Mouse (Mus musculus): ENCODE data around the gene Lrp1. TPM values are rescaled to one million over a fixed set of nuclear protein-coding genes. Genes with fewer than 3 reads are reported as not detected.
"Not testable (repeated sequence)": the region's sequence is repeated elsewhere in the genome, so short reads cannot be mapped to it uniquely, and the experiment has no call there.

The Lrp1 gene
- total RNA-seq (2022): 10 to 100 TPM; 25.5 to 45.5 (median 36.3) TPM

- no peak for DNase-seq (ENCODE audit: low spot score in 2 of 2)
These were observed at the start of gene Lrp1 for GRCm38 (mm10) chr10:127620406-127621190. Lrp1 (minus strand) TSS chr10:127621148.

GRCm38 (mm10) chr10:127670185-127670584, 49.2 kb upstream of the Lrp1 start:
- no peak for DNase-seq (ENCODE audit: low spot score in 2 of 2)

- no peak for DNase-seq (ENCODE audit: low spot score in 2 of 2)
These were observed 48.2 kb upstream of the Lrp1 start for GRCm38 (mm10) chr10:127669170-127669569.

DNA sequence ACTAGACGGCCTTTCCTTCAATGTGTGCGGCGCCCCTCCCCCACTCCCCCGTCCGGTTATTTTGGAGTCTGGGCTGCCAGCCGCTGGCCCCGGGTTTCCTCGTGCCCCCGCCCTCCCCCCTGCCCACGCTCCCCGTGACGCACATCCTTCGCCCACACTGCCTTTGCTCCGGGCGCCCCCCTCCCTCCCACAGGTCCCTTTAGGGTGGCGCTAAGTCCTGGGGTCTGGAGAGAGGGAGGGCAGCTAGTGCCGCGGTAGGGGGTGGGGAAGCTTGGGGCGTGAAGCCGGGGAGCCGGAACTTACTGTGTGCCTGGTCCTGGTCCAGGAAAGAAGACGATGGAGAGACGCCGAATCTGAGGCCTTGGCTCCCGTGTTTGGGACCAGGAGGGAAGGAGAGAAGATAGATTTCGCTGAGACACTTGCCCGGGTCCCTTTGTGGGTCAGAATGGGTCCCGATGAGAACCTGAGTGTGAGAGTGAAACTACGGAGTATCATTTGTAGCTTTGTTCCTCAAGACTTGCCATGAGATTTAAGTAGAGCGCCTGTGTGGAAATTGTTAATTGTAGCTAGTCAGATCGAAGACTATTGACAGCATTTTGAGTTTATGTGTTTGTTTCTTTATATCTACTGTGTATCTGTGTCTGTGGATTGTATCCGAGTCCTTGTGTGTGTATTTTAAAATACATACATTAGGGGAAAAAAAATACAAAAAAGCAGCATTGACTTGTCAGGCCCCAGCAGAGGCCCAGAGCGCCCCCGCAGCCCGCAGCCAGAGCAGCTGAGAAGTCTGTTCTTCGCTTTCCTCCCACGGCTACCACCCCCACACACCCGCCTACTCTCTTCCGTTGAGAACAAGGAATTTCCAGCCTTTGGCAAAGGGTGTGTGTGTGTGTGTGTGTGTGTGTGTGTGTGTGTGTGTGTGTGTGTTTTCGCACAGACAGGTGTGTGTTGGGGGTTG, 47.4 kb upstream of the Lrp1 start, which contains the start of gene Nab2:
Gene Nab2 (minus strand): TSS at position 476 of the 958 bp plus-strand sequence.
- DNase-seq (ENCODE audit: low spot score in 2 of 2): peak; percentile 70 to 77

DNA sequence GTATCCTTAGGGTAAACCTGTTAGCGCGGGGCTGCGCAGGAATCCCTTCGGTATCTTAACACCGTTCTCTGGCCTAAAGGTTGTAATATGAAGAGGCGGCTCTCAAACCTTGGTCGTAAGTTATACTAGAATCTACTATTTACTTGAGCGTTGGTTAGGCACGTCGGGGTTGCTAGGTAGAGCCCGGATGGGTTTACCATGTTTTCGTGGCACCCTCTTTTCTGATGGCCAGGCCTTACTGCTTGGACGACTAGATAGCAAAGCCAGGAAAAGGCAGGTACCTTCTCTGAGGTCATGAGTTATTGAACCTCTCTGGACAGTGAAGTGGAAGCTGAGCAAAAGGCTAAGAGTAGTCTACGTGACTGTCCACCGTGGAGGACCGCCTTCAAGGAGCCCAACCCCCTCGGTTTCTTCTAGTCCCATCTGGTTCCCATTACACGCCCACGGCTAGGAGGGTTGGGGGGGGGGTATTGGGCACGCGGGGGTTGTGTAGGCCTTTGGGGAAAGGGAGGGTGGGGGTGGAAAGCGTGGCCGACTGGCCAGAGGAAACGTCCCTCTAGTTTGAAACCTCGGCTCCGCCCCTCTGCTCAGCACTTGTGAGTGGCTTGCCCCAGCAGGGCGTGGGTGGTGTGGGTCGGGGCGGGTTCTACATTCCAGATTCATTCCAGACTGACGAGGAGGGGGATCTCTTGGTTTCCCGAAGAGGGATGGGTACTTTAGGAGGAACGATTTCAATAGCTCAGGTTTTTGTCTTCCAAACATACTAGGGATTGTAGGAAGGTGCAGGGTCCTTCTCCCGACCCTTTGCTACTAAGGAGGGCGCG, 46.5 kb upstream of the Lrp1 start:
- peak; percentile 80 to 90 for DNase-seq (ENCODE audit: low spot score in 2 of 2)

- DNase-seq (ENCODE audit: low spot score in 2 of 2): peak; percentile 69 to 84
These were observed 45.7 kb upstream of the Lrp1 start, which contains the start of gene Nemp1 for GRCm38 (mm10) chr10:127666501-127667268. Nemp1 (plus strand) TSS chr10:127666901.

DNA sequence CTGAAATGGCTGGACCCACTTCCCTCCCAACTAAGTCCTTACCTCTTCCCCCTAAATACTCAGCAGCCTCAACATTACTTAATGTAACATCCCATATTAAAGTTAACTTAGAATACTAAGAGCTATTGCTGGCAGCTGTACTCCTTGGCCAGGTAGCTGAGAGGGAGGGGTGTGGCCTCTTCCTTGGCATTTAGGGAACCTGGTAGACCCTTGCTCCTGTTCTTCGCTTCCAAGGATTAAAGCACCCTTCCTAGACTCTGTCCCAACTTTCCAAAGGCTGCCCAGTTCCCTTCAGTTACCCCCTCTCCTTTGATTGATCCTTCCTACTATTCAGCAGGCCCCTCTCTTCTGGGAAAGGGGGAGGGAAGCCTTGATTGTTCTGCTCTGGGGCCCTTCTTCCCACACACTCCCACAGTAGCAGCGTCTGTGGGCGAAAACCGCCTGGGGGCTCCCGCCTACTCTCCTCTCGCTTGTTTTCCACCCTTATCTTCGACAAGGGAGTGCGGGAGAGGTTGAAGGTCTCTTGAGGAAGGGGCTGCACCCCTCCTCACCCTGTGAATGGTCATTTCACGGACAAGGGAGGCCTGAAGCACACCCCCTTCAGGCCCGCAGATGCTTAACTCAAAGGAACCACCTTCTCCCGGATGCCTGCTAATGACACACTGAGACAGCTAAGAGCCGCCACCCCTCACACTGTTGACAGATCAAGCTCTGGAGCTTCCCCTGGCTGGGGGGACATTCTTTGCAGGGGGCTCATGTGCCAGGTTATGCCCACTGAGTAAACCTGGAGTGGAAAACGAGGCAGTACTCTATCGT, 44.6 kb upstream of the Lrp1 start:
- DNase-seq (ENCODE audit: low spot score in 2 of 2): no peak

DNA sequence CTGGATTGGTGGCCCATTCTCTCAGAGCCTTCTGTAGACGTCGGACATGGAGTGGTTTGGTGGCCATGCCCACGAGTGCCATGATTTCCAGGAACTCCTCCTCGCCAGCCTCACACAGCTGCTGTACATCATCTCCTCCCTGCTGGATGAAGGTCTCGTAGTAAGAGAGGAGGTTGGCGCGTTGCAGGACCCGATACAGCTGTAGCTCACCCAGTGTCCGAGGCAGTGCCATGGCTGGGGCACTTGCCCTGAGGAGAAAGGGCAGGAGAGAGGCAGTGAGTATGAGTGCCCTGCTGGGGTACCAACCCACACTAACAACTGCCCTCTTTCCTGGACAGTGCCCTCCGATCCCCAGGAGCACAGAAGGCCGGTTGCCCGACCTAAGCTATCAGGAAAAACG, 43.9 kb upstream of the Lrp1 start:
- no peak for DNase-seq (ENCODE audit: low spot score in 2 of 2)

- no peak for DNase-seq (ENCODE audit: low spot score in 2 of 2)
These were observed 43.2 kb upstream of the Lrp1 start for GRCm38 (mm10) chr10:127664166-127664565.

GRCm38 (mm10) chr10:127663590-127663989, 42.6 kb upstream of the Lrp1 start:
- DNase-seq (ENCODE audit: low spot score in 2 of 2): no peak

- no peak for DNase-seq (ENCODE audit: low spot score in 2 of 2)
These were observed 41.8 kb upstream of the Lrp1 start for GRCm38 (mm10) chr10:127662666-127663253.

DNA sequence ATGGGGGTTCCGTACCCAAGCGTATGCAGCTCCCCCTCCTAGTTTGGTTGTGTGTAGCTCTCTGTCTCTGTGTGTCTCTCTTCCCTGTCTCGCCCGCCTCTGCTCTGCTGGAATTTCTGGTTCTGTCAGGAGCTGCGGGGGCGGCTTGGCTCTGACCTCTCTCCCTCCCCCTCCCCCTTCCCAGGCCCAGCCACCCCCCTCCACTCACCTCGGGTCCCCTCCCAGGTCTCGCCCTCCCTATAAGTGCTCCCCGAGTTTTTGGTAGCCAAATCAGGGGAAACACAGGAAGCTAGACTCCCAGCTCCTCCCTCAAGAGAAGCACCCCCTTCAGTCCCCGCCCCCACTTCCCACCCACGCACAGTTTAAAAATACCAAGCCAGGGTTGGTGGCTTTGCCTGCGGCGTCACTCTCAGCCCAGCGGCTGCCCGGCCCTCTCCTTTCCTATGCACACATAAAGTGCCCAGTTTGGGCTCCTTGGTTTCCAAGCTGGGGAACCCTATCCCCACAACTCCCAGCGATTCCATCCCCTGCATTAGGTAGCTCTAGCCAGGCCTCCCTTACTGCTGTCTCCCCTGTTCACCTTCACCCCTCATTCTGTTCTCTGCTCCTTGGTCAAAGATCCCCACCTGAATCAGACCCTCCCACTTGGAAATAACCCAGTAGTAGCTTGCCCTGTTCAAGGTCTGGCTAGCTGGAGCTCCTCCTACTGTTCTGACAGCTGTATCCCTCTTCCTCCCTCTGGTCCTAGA, 41.1 kb upstream of the Lrp1 start:
- no peak for DNase-seq (ENCODE audit: low spot score in 2 of 2)

- no peak for DNase-seq (ENCODE audit: low spot score in 2 of 2)
These were observed 40.5 kb upstream of the Lrp1 start for GRCm38 (mm10) chr10:127661291-127661914.

GRCm38 (mm10) chr10:127659551-127659950, 38.6 kb upstream of the Lrp1 start:
- no peak for DNase-seq (ENCODE audit: low spot score in 2 of 2)

- no peak for DNase-seq (ENCODE audit: low spot score in 2 of 2)
These were observed 37.1 kb upstream of the Lrp1 start for GRCm38 (mm10) chr10:127658076-127658475.

GRCm38 (mm10) chr10:127657617-127658016, 36.7 kb upstream of the Lrp1 start:
- DNase-seq (ENCODE audit: low spot score in 2 of 2): not testable (repeated sequence)

- DNase-seq (ENCODE audit: low spot score in 2 of 2): no peak
These were observed 34.1 kb upstream of the Lrp1 start for GRCm38 (mm10) chr10:127654970-127655579.

All from gastrocnemius, adult 8-10 months (tissue).